Mouse (Mus musculus) stomach, postnatal 0 days (tissue): Measurements from ENCODE around the gene Pex1.

Source experiments
- CTCF ChIP-seq: IDR thresholded peaks from 2 replicates; pipeline ENCODE4 v1.5.1; 2016; ENCODE audit warnings: antibody characterized with exemption, low read depth, mild to moderate bottlenecking, moderate library complexity
- EP300 ChIP-seq: optimal IDR thresholded peaks from 2 replicates; pipeline ENCODE3; 2016; ENCODE audit warnings: antibody characterized with exemption

DNA sequence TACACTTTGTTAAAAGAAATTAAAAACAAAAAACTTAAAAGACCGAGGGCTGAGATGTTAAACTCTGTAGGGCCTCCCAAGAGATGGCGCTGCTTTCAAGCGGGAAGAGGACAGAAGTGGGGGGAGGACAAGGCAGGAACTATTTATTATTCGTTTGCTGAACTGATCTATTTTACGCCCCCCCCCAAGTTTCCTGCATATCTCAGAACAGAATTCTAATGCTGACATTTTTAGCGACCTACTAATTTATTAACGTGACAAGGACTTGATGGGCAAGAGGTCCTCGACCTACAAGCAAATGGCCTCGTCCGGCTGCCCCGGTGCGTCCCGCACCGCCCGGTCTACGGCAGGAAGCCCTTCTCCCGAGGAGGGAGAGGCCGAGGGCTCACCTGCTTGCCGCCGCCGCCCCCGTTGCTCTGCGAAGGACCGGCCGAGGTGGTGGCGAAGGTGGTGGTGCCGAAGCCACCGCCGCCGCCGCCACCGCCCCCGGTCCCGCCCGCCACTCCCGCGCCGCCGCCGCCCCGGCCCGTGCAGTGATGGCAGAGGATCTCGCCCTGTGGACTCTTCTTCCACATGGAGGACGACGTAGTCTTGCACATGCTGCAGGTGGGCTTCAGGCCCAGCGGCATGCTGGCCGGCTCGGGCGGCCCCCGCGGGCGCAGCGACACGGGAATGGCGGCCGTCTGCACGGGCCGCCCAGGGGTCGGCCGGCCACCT lies 51.3 kb downstream of the Pex1 start:
- TF ChIP-seq CTCF (peak; percentile 78), EP300 (no peak)
